Mouse (Mus musculus) liver, embryonic 15.5 days (tissue): ENCODE data around the gene Slc25a28. TPM values are rescaled to one million over a fixed set of nuclear protein-coding genes. Genes with fewer than 3 reads are reported as not detected.
A peak's percentile ranks its signal among the peaks of the same experiment; 100 is the strongest.

Source experiments
- ATAC-seq: fragments of 200-750 bp; cut with Nextera tagmentation; 2 replicates; pipeline ENCODE4 v1.8.0; 2017; ENCODE audit warnings: moderate number of reproducible peaks, mild to moderate bottlenecking, moderate library complexity; ENCODE audit not compliant: insufficient read depth
- H3K27ac ChIP-seq: fragments of 300-500 bp; sonication (generic); replicated peaks from 2 replicates; pipeline ENCODE4 v1.5.1; 2015; ENCODE audit warnings: mild to moderate bottlenecking, inconsistent platforms
- H3K27me3 ChIP-seq: fragments of 300-500 bp; sonication (generic); 2 replicates; pipeline ENCODE4 v1.6.1; 2015; ENCODE audit warnings: mild to moderate bottlenecking, inconsistent platforms
- H3K36me3 ChIP-seq: fragments of 300-500 bp; sonication (generic); replicated peaks from 2 replicates; pipeline ENCODE4 v1.6.1; 2015; ENCODE audit warnings: moderate library complexity, mild to moderate bottlenecking, inconsistent platforms
- H3K4me1 ChIP-seq: fragments of 300-500 bp; sonication (generic); replicated peaks from 2 replicates; pipeline ENCODE4 v1.6.1; 2015; ENCODE audit warnings: inconsistent platforms
- H3K4me2 ChIP-seq: fragments of 300-500 bp; sonication (generic); 2 replicates; pipeline ENCODE4 v1.6.1; 2015; ENCODE audit warnings: moderate library complexity, mild to moderate bottlenecking, inconsistent platforms
- H3K4me3 ChIP-seq: fragments of 300-500 bp; sonication (generic); replicated peaks from 2 replicates; pipeline ENCODE4 v1.5.1; 2015; ENCODE audit warnings: mild to moderate bottlenecking, inconsistent platforms
- H3K9ac ChIP-seq: fragments of 300-500 bp; sonication (generic); 2 replicates; pipeline ENCODE4 v1.6.1; 2015; ENCODE audit warnings: moderate library complexity, mild to moderate bottlenecking, inconsistent platforms
- H3K9me3 ChIP-seq: fragments of 300-500 bp; sonication (generic); replicated peaks from 2 replicates; pipeline ENCODE4 v1.6.1; 2016; ENCODE audit warnings: inconsistent platforms
- WGBS: fragments of 180-500 bp; shearing (Covaris S2); methylation state at CpG from one replicate; pipeline ENCODE4 v1.1.7; 2015; ENCODE audit warnings: mixed read lengths; ENCODE audit not compliant: insufficient replicate concordance; 5-methylcytosine and 5-hydroxymethylcytosine counted together
- polyA plus RNA-seq: library from polyadenylated mRNA; unstranded; fragments of >200 nt; fragmentation: Nextera tagmentation; extraction: Ambion mirVana; gene quantifications from 2 replicates; pipeline ENCODE4 v1.2.1, GENCODE M21; 2015

Gene Slc25a28
- 5.1 and 5.7 TPM in 2 replicates for polyA plus RNA-seq

DNA sequence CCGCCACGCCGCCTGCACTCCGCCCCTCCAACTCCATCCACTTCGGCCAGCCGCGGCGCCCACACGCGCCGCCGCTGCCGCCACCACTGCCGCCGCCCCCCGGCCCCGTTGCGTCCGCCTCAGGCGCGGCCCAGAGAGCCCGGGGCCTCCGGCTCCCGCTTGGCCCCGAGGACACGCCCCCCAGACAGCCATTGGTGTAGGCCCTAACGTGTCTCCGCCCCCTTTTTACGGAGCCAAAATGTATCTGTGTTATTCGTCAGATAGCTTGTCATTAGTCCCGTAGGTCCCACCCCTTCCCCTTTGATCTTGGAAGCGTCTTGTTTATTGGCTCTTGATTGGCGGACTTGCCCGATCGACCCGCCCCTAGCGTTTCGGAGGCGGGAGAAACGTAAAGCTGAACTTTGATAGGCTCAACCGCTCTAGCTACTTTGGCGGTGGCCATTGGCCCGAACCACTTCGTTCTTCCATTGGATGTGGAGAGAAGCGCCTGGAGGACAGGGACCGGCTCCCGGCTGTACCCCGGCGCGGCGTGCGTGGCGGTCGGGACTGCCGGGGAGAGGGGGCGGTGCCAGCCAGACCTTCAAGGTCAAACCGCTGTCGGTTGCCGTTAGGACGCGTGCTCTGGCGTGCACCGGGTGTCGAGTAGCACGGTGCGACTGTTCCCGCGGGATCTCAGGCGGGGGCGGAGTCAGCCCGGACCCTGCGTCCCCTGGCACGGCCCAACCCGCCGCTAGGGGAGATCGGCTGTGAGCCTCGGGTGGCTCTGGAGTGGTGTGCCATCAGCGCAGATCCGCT lies at the start of gene Slc25a28:
Gene Slc25a28 (minus strand): TSS at position 152 of the 795 bp plus-strand sequence.
- peak; percentile 91 for ATAC-seq
- peak within 1 kb of the TSS; percentile 96 for H3K27ac ChIP-seq
- peak within 1 kb of the TSS; percentile 90 for H3K9ac ChIP-seq
- peak within 1 kb of the TSS; percentile 95 for H3K4me3 ChIP-seq
- no peaks in the 10 kb centered on the region for H3K36me3 ChIP-seq
- H3K4me2 ChIP-seq = peak within 1 kb of the TSS; percentile 92
- H3K9me3 ChIP-seq = no peaks in the 10 kb centered on the region
- under 1% methylated on average over 79 of the region's 79 CpGs for WGBS
- no peaks in the 10 kb centered on the region for H3K27me3 ChIP-seq
- H3K4me1 ChIP-seq = peaks cover 46% of the 10 kb centered on the region

GRCm38 (mm10) chr19:43724194-43724593 lies 49.5 kb upstream of the Slc25a28 start:
- H3K27me3 ChIP-seq = no peaks in the 10 kb centered on the region
- no peak overlapping the region for H3K4me3 ChIP-seq
- no peaks in the 10 kb centered on the region for H3K9me3 ChIP-seq
- ATAC-seq = no peak
- H3K9ac ChIP-seq = no peak overlapping the region
- peaks cover 13% of the 10 kb centered on the region; the same call in 1 of the 2 replicates for H3K4me1 ChIP-seq
- 90% methylated on average over 20 of the region's 20 CpGs for WGBS
- no peak overlapping the region for H3K4me2 ChIP-seq
- H3K27ac ChIP-seq = no peak overlapping the region
- 0 out of 2 replicates have a peak, but pooled peaks cover 22% of the 10 kb centered on the region for H3K36me3 ChIP-seq

- no peak overlapping the region for H3K9ac ChIP-seq
- no peaks in the 10 kb centered on the region for H3K27me3 ChIP-seq
- no peaks in the 10 kb centered on the region for H3K9me3 ChIP-seq
- no peak overlapping the region for H3K4me2 ChIP-seq
- H3K4me1 ChIP-seq = peaks cover 13% of the 10 kb centered on the region; the same call in 1 of the 2 replicates
- no peak overlapping the region for H3K27ac ChIP-seq
- no peak overlapping the region for H3K4me3 ChIP-seq
- ATAC-seq = no peak
- 64% methylated on average over 10 of the region's 10 CpGs for WGBS
- H3K36me3 ChIP-seq = peaks cover 22% of the 10 kb centered on the region; the same call in 1 of the 2 replicates
Observed at GRCm38 (mm10) chr19:43723501-43723900, 48.8 kb upstream of the Slc25a28 start.

DNA sequence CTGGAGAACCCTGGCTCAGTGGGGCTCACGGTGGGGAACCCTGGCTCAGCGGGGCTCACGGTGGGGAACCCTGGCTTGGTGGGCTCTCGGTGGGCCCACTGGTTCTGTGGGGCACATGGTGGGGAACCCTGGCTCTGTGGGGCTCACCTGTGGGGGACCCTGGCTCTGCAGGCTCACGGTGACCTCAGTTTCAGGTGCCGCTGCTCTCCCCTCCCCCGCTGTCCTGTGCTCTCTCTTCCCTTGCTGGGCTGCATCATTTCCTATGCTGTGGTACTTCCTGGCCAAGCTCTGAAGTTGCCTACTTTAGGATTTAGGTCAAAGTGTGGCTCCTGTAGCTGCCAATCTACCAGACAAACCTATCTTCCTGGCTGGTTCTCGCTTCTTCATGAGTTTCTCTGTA lies 48.2 kb upstream of the Slc25a28 start:
- H3K4me1 ChIP-seq = peaks cover 13% of the 10 kb centered on the region; the same call in 1 of the 2 replicates
- H3K4me3 ChIP-seq = no peak overlapping the region
- H3K36me3 ChIP-seq = peaks cover 22% of the 10 kb centered on the region; the same call in 1 of the 2 replicates
- no peak overlapping the region for H3K9ac ChIP-seq
- no peaks in the 10 kb centered on the region for H3K27me3 ChIP-seq
- H3K4me2 ChIP-seq = no peak overlapping the region
- H3K9me3 ChIP-seq = no peaks in the 10 kb centered on the region
- H3K27ac ChIP-seq = no peak overlapping the region
- no peak for ATAC-seq
- WGBS = 79% methylated on average over 8 of the region's 8 CpGs

DNA sequence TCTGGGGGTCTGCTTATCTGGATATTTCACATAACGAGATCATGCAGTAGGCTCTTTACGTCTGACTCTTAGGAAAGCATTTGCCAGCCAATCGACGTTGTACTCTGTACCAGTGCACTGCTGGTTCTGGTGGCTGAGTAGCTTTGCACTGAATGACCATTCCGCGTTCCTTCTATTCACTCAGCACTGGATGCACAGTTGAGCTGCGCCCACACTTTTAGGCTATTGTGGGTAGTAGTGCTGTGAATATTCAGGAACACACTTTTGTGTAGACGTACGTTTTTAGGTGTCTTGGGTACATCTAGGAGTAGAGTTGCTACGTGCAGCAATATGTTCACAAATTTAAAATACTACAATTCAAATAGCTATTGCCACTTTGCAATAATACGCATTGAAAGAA lies 45.4 kb upstream of the Slc25a28 start:
- peaks cover 6% of the 10 kb centered on the region; the same call in 1 of the 2 replicates for H3K4me1 ChIP-seq

GRCm38 (mm10) chr19:43711971-43712370 lies 37.3 kb upstream of the Slc25a28 start:
- Histone ChIP-seq H3K4me3 (no peak overlapping the region), H3K9me3 (no peaks in the 10 kb centered on the region), H3K36me3 (peaks cover 12% of the 10 kb centered on the region; the same call in 1 of the 2 replicates), H3K4me2 (peak overlapping the region; percentile 46; the same call in 1 of the 2 replicates), H3K9ac (no peak overlapping the region), H3K4me1 (peaks cover 15% of the 10 kb centered on the region), H3K27ac (no peak overlapping the region), H3K27me3 (no peaks in the 10 kb centered on the region)
- WGBS = 67% methylated on average over 5 of the region's 5 CpGs
- no peak; the same call in 1 of the 2 replicates for ATAC-seq

More for the DNA sequence above, 45.4 kb upstream of the Slc25a28 start:
- Histone ChIP-seq H3K4me3 (no peak overlapping the region), H3K9me3 (no peaks in the 10 kb centered on the region), H3K4me2 (no peak overlapping the region), H3K27me3 (no peaks in the 10 kb centered on the region), H3K27ac (no peak overlapping the region), H3K9ac (no peak overlapping the region), H3K36me3 (peaks cover 15% of the 10 kb centered on the region; the same call in 1 of the 2 replicates)
- 78% methylated on average over 11 of the region's 11 CpGs for WGBS
- ATAC-seq = no peak

DNA sequence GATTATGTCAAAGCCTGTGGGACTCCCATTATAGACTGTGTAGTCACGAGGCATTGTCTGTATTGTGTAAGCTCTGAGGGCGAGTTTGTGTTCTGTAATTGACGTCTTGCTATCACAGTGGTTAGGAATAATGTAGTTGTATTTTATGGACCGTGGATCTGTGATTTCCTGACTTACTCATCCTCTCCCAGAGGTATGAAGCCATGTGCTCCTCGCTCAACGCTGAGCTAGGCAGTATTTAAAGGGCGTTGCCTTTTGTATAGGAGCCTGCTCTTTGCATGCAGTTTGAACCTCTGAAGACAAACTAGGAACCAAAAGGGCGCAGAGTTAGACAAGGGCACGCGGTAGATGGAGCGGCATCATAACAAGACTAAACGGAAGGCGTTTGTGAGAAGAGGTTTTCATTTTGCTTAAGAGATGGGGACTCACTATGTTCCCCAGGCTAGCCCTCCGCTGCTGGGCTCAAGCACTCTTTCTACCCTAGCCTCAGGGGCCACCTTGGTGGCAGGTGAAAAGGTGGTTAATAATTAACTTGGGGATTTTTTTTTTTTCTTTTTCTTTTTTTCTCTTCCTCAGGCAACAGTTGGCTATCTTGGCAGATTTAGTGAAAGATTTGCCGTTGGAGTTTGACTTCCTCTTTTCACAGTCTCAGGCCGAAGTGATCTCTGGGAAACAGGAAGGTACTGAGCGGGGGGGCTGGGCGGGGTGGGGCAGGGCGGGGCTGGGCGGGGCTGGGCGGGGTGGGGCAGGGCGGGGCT lies 36.7 kb upstream of the Slc25a28 start:
- Histone ChIP-seq H3K27ac (peak overlapping the region; percentile 61), H3K27me3 (no peaks in the 10 kb centered on the region), H3K36me3 (peaks cover 14% of the 10 kb centered on the region; the same call in 1 of the 2 replicates), H3K9ac (no peak overlapping the region), H3K4me2 (peak overlapping the region; percentile 46), H3K9me3 (no peaks in the 10 kb centered on the region), H3K4me1 (peaks cover 15% of the 10 kb centered on the region), H3K4me3 (no peak overlapping the region)
- WGBS = 23% methylated on average over 22 of the region's 22 CpGs
- ATAC-seq = no peak

DNA sequence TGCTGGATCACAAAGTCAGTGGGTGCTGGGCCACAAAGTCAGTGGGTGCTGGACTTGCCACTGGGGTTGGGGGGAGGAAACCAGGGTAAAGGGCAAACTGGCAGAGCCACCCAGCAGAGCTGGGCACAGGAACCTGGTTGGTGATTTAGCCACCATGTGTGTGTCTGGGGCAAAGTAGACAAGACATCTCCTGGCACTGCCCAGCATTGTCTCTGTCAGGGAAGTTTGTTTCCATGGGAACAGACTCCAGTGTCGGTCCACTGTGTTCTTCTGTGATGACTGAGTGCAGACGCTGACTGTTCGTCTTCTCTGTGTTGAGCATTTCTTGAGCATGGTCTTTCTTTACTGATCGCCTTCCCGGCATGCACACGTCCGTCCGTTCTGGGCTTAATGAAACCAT lies 34.6 kb upstream of the Slc25a28 start:
- no peak overlapping the region for H3K4me3 ChIP-seq
- H3K9me3 ChIP-seq = no peaks in the 10 kb centered on the region
- H3K27ac ChIP-seq = no peak overlapping the region
- H3K4me2 ChIP-seq = no peak overlapping the region
- H3K27me3 ChIP-seq = no peaks in the 10 kb centered on the region
- no peak for ATAC-seq
- H3K4me1 ChIP-seq = peaks cover 15% of the 10 kb centered on the region
- H3K9ac ChIP-seq = no peak overlapping the region
- peaks cover 24% of the 10 kb centered on the region for H3K36me3 ChIP-seq
- 82% methylated on average over 8 of the region's 8 CpGs for WGBS

GRCm38 (mm10) chr19:43708206-43708605 lies 33.5 kb upstream of the Slc25a28 start:
- WGBS = 84% methylated on average over 7 of the region's 7 CpGs
- H3K27me3 ChIP-seq = no peaks in the 10 kb centered on the region
- ATAC-seq = no peak

GRCm38 (mm10) chr19:43704787-43705497 lies 30.3 kb upstream of the Slc25a28 start:
- H3K27me3 ChIP-seq = no peaks in the 10 kb centered on the region
- no peak overlapping the region for H3K27ac ChIP-seq
- no peak for ATAC-seq
- H3K36me3 ChIP-seq = peaks cover 26% of the 10 kb centered on the region
- H3K4me1 ChIP-seq = no peaks in the 10 kb centered on the region
- WGBS = 79% methylated on average over 17 of the region's 17 CpGs
- H3K9me3 ChIP-seq = no peaks in the 10 kb centered on the region
- no peak overlapping the region for H3K4me2 ChIP-seq
- H3K4me3 ChIP-seq = no peak overlapping the region
- no peak overlapping the region for H3K9ac ChIP-seq

More at GRCm38 (mm10) chr19:43708206-43708605, 33.5 kb upstream of the Slc25a28 start:
- Histone ChIP-seq H3K4me2 (no peak overlapping the region), H3K4me1 (peaks cover 15% of the 10 kb centered on the region), H3K4me3 (no peak overlapping the region), H3K36me3 (peaks cover 24% of the 10 kb centered on the region), H3K9me3 (no peaks in the 10 kb centered on the region), H3K27ac (no peak overlapping the region), H3K9ac (no peak overlapping the region)
